ENCODE assay signal across 8 mouse cellular contexts in the genomic region with DNA sequence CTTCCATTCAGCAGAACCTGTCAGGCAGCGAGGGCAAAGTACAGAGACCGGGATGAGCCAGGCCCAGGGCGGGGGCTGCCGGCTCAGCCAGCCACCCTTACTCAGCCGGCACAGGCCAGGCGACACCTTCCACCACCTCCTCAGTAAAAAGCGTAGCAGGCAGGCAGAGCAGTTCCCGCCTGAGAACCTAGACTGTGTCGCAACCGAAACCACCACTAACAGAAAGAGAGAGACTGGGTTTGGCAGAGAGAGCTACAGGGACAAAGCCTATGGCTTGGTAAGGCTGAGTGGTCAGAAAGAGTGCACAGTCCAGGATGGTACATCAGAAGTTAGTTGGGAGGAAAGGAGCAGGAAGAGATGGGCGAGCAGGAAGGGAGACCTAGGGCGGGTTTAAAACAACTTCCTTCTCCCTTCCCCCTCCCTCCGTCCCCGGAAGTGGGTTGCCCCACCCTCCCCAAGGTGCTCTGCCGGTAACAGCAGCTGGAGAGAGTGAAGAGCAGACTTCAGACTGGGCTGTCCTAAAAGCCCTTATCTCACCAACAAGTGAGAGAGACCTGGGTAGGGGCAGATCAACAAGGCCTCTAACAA. TPM values are rescaled to one million over a fixed set of nuclear protein-coding genes. Genes with fewer than 3 reads are reported as not detected.
DNase-seq lines count a peak whose midpoint lies in the region; ATAC-seq and TF ChIP-seq lines count a peak whose summit lies in the region.

No protein-coding gene starts in this region.

- peaks cover 49% of the 10 kb centered on the region for H3K4me1 ChIP-seq in embryonic facial prominence, embryonic 13.5 days
- H3K4me1 ChIP-seq in limb, embryonic 10.5 days: peaks cover 38% of the 10 kb centered on the region

- H3K4me3 ChIP-seq in layer of hippocampus, adult 2 months: no peak overlapping the region; the same call in 1 of the 2 replicates
- no peak overlapping the region for H3K4me3 ChIP-seq in embryonic facial prominence, embryonic 13.5 days
- peak overlapping the region; percentile 20; the same call in 1 of the 2 replicates for H3K4me3 ChIP-seq in limb, embryonic 10.5 days
- no peak overlapping the region for H3K4me3 ChIP-seq in myocyte

- peak overlapping the region; percentile 22 for H3K4me2 ChIP-seq in embryonic facial prominence, embryonic 13.5 days
- H3K4me2 ChIP-seq in myocyte (ENCODE audit: low read depth): peak overlapping the region; percentile 3

- DNase-seq in layer of hippocampus, adult 2 months (ENCODE audit: low spot score in 2 of 2): no peak
- no peak for DNase-seq in layer of hippocampus, adult 8-10 months (ENCODE audit: low spot score in 2 of 2)
- no peak for DNase-seq in limb, embryonic 10.5 days (ENCODE audit: low spot score)
- no peak for DNase-seq in cerebellum, adult 18-20 months
- DNase-seq in urinary bladder, postnatal 4 days (ENCODE audit: low spot score in 2 of 2): no peak
- DNase-seq in left cerebral cortex, adult 18-20 months (ENCODE audit: low spot score in 2 of 2): no peak

- ATAC-seq in embryonic facial prominence, embryonic 13.5 days (ENCODE audit: insufficient number of reproducible peaks, insufficient read depth, low FRiP score, low TSS enrichment, low read depth): no peak

- no peak for TF ChIP-seq POLR2A in myocyte (IDR thresholded peaks at IDR 0.05; ENCODE audit: insufficient read length, low read depth)

- no peak overlapping the region for H3ac ChIP-seq in myocyte (ENCODE audit: control insufficient read depth, insufficient read length)

- no peaks in the 10 kb centered on the region for H3K9me3 ChIP-seq in embryonic facial prominence, embryonic 13.5 days
- no peaks in the 10 kb centered on the region for H3K9me3 ChIP-seq in limb, embryonic 10.5 days (replicated peaks)

- no peaks in the 10 kb centered on the region for H3K27me3 ChIP-seq in embryonic facial prominence, embryonic 13.5 days
- no peaks in the 10 kb centered on the region for H3K27me3 ChIP-seq in limb, embryonic 10.5 days (ENCODE audit: low read depth, poor library complexity, severe bottlenecking)
- H3K27me3 ChIP-seq in myocyte (ENCODE audit: control insufficient read depth, insufficient read depth, insufficient read length): no peaks in the 10 kb centered on the region

- peak overlapping the region; percentile 82 for H3K27ac ChIP-seq in layer of hippocampus, adult 2 months
- peak overlapping the region; percentile 62; the same call in 1 of the 2 replicates for H3K27ac ChIP-seq in embryonic facial prominence, embryonic 13.5 days
- peak overlapping the region; percentile 32; the same call in 1 of the 2 replicates for H3K27ac ChIP-seq in limb, embryonic 10.5 days

- TF ChIP-seq CTCF in layer of hippocampus, adult 2 months (conservative IDR thresholded peaks at IDR 0.05): no peak

- H3K9ac ChIP-seq in embryonic facial prominence, embryonic 13.5 days: peak overlapping the region; percentile 46; the same call in 1 of the 2 replicates

- H3K36me3 ChIP-seq in embryonic facial prominence, embryonic 13.5 days: peaks cover 26% of the 10 kb centered on the region; the same call in 1 of the 2 replicates
- H3K36me3 ChIP-seq in limb, embryonic 10.5 days: peaks cover 30% of the 10 kb centered on the region
- H3K36me3 ChIP-seq in myocyte (ENCODE audit: control insufficient read depth, insufficient read depth): no peaks in the 10 kb centered on the region

- H3K79me2 ChIP-seq in myocyte (ENCODE audit: control insufficient read depth, insufficient read depth): peaks cover 57% of the 10 kb centered on the region

- 64% methylated on average over 15 of the region's 15 CpGs for WGBS in embryonic facial prominence, embryonic 13.5 days
- 65% methylated on average over 15 of the region's 15 CpGs for WGBS in limb, embryonic 10.5 days

TF ChIP-seq in myocyte, 11 proteins besides CTCF, POLR2A, EP300 and RAD21:
- TF ChIP-seq E2F4 (IDR thresholded peaks at IDR 0.05; ENCODE audit: insufficient read depth) (no peak), TCF3 (IDR thresholded peaks at IDR 0.05; ENCODE audit: insufficient read length, low read depth) (no peak), SRF (IDR thresholded peaks at IDR 0.05; ENCODE audit: control insufficient read depth, insufficient read length, low read depth) (no peak), CEBPB (IDR thresholded peaks at IDR 0.05; ENCODE audit: insufficient read depth, poor library complexity, severe bottlenecking) (0 out of 2 replicates have a peak, but pooled peaks have one; percentile 42), POLR2AphosphoS2 (IDR thresholded peaks at IDR 0.05; ENCODE audit: insufficient read length, low read depth) (no peak), MAX (IDR thresholded peaks at IDR 0.05; ENCODE audit: low read depth) (no peak), MYOG (IDR thresholded peaks at IDR 0.05; ENCODE audit: control insufficient read depth in 1 of 3, insufficient read depth in 1 of 3, insufficient read length in 2 of 3, low read depth in 2 of 3) (no peak)

RNA-seq across cellular contexts. Expression of gene Rcor2, which starts 28.0 kb away (rescaled TPM):
- 10 to 100 TPM; 17.0 to 18.2 TPM for total RNA-seq in layer of hippocampus, adult 2 months (2021)
- total RNA-seq in layer of hippocampus, adult 8-10 months (2022): 10 to 100 TPM; 12.7 to 17.0 (median 14.6) TPM
- polyA plus RNA-seq in embryonic facial prominence, embryonic 13.5 days (2015; fragmentation: Nextera tagmentation; extraction: Ambion mirVana): 25.2 and 30.6 TPM in 2 replicates
- 54.9 and 63.1 TPM in 2 replicates for polyA plus RNA-seq in limb, embryonic 10.5 days (2016; fragmentation: Nextera tagmentation; extraction: Ambion mirVana)
- polyA plus RNA-seq in myocyte (2012; fragmentation: generic; extraction: Trizol): 34.1 TPM
- total RNA-seq in left cerebral cortex, adult 18-20 months (2021): 10 to 100 TPM; 17.6 to 17.7 TPM

RNA-seq across cellular contexts. Expression of gene Mark2, which starts 46.5 kb away (rescaled TPM):
- total RNA-seq in layer of hippocampus, adult 2 months (2021): 100 to 1,000 TPM; 119 to 127 TPM
- 100 to 1,000 TPM; 101 to 135 (median 120) TPM for total RNA-seq in layer of hippocampus, adult 8-10 months (2022)
- polyA plus RNA-seq in embryonic facial prominence, embryonic 13.5 days (2015; fragmentation: Nextera tagmentation; extraction: Ambion mirVana): 42.8 and 47.2 TPM in 2 replicates
- 50.1 and 53.4 TPM in 2 replicates for polyA plus RNA-seq in limb, embryonic 10.5 days (2016; fragmentation: Nextera tagmentation; extraction: Ambion mirVana)
- 33.7 TPM for polyA plus RNA-seq in myocyte (2012; fragmentation: generic; extraction: Trizol)
- 100 to 1,000 TPM; 123 to 139 TPM for total RNA-seq in left cerebral cortex, adult 18-20 months (2021)

RNA-seq across cellular contexts. Expression of gene Naa40, which starts 54.2 kb away (rescaled TPM):
- total RNA-seq in layer of hippocampus, adult 2 months (2021): 10 to 100 TPM; 34.2 to 38.1 TPM
- 10 to 100 TPM; 34.6 to 44.2 (median 36.6) TPM for total RNA-seq in layer of hippocampus, adult 8-10 months (2022)
- 56.9 and 57.1 TPM in 2 replicates for polyA plus RNA-seq in embryonic facial prominence, embryonic 13.5 days (2015; fragmentation: Nextera tagmentation; extraction: Ambion mirVana)
- 92.0 and 92.4 TPM in 2 replicates for polyA plus RNA-seq in limb, embryonic 10.5 days (2016; fragmentation: Nextera tagmentation; extraction: Ambion mirVana)
- polyA plus RNA-seq in myocyte (2012; fragmentation: generic; extraction: Trizol): 10.3 TPM
- total RNA-seq in left cerebral cortex, adult 18-20 months (2021): 10 to 100 TPM; 27.7 to 29.8 TPM

Comparison
In these comparisons a context has a peak if more than half of its experiments do, and no peak if none do; other contexts are left out.
1. H3K27ac ChIP-seq: peak in every context shown above with its lines; median percentile 82 in layer of hippocampus, adult 2 months; 62 in embryonic facial prominence, embryonic 13.5 days; 32 in limb, embryonic 10.5 days.